Mouse (Mus musculus) kidney, embryonic 14.5 days (tissue): ENCODE measurements around the gene Anapc16. TPM values are rescaled to one million over a fixed set of nuclear protein-coding genes. Genes with fewer than 3 reads are reported as not detected.

Source experiments
- ATAC-seq: fragments of 200-750 bp; cut with Nextera tagmentation; 2 replicates; pipeline ENCODE4 v1.8.0; 2017; ENCODE audit warnings: moderate number of reproducible peaks, mild to moderate bottlenecking, moderate TSS enrichment, moderate library complexity; ENCODE audit not compliant: low FRiP score, low TSS enrichment
- H3K27ac ChIP-seq: fragments of 300-500 bp; sonication (generic); 2 replicates; pipeline ENCODE4 v1.5.1; 2014; ENCODE audit warnings: low read depth, mild to moderate bottlenecking, low read length, moderate library complexity, mixed read lengths
- H3K27me3 ChIP-seq: fragments of 300-500 bp; sonication (generic); 2 replicates; pipeline ENCODE4 v1.6.1; 2014; ENCODE audit warnings: mild to moderate bottlenecking, low read length; ENCODE audit not compliant: control insufficient read depth, insufficient read depth
- H3K36me3 ChIP-seq: fragments of 300-500 bp; sonication (generic); 2 replicates; pipeline ENCODE4 v1.6.1; 2014; ENCODE audit warnings: low read length, mixed read lengths; ENCODE audit not compliant: control insufficient read depth, insufficient read depth
- H3K4me1 ChIP-seq: fragments of 300-500 bp; sonication (generic); 2 replicates; pipeline ENCODE4 v1.6.1; 2014; ENCODE audit warnings: low read length, mixed read lengths; ENCODE audit not compliant: control insufficient read depth, insufficient read depth
- H3K4me2 ChIP-seq: fragments of 300-500 bp; sonication (generic); replicated peaks from 2 replicates; pipeline ENCODE4 v1.6.1; 2014; ENCODE audit warnings: low read depth, mild to moderate bottlenecking, low read length
- H3K4me3 ChIP-seq: fragments of 300-500 bp; sonication (generic); 2 replicates; pipeline ENCODE4 v1.5.1; 2014; ENCODE audit warnings: mild to moderate bottlenecking, low read length
- H3K9ac ChIP-seq: fragments of 300-500 bp; sonication (generic); 2 replicates; pipeline ENCODE4 v1.6.1; 2014; ENCODE audit warnings: low read depth, mild to moderate bottlenecking, low read length, moderate library complexity
- H3K9me3 ChIP-seq: fragments of 300-500 bp; sonication (generic); 2 replicates; pipeline ENCODE4 v1.6.1; 2016; ENCODE audit warnings: low read length; ENCODE audit not compliant: control insufficient read depth
- WGBS: fragments of 180-500 bp; shearing (Covaris S2); extraction: QIAGEN DNeasy Blood & Tissue Kit; methylation state at CpG from one replicate; pipeline ENCODE4 v1.1.7; 2014; 5-methylcytosine and 5-hydroxymethylcytosine counted together
- polyA plus RNA-seq: library from polyadenylated mRNA; unstranded; fragments of >200 nt; fragmentation: Nextera tagmentation; extraction: Ambion mirVana; gene quantifications from 2 replicates; pipeline ENCODE4 v1.2.1, GENCODE M21; 2014

The Anapc16 gene
- polyA plus RNA-seq, 1 experiment from 2014 or later, result 106 TPM

- Histone ChIP-seq H3K27ac (peak overlapping the region; percentile 60; the same call in 1 of the 2 replicates), H3K9me3 (no peaks in the 10 kb centered on the region), H3K4me3 (no peak overlapping the region), H3K9ac (0 out of 2 replicates have a peak overlapping the region, but pooled peaks have one; percentile 18), H3K4me2 (no peak overlapping the region), H3K36me3 (no peaks in the 10 kb centered on the region), H3K4me1 (peaks cover 25% of the 10 kb centered on the region), H3K27me3 (no peaks in the 10 kb centered on the region)
- peak; percentile 25; the same call in 1 of the 2 replicates for ATAC-seq
- 36% methylated on average over 11 of the region's 11 CpGs for WGBS
Measured at GRCm38 (mm10) chr10:59978873-59979743, 23.8 kb downstream of the Anapc16 start.

GRCm38 (mm10) chr10:59978401-59978800 lies 24.5 kb downstream of the Anapc16 start:
- no peak overlapping the region for H3K9ac ChIP-seq
- no peaks in the 10 kb centered on the region for H3K36me3 ChIP-seq
- WGBS, result 61% methylated on average over 2 of the region's 2 CpGs
- H3K27ac ChIP-seq, result peak overlapping the region; percentile 60; the same call in 1 of the 2 replicates
- H3K4me1 ChIP-seq, result peaks cover 29% of the 10 kb centered on the region
- no peak overlapping the region for H3K4me2 ChIP-seq
- H3K9me3 ChIP-seq, result no peaks in the 10 kb centered on the region
- ATAC-seq, result no peak
- no peak overlapping the region for H3K4me3 ChIP-seq
- no peaks in the 10 kb centered on the region for H3K27me3 ChIP-seq

- peaks cover 29% of the 10 kb centered on the region for H3K4me1 ChIP-seq
- no peak overlapping the region for H3K4me3 ChIP-seq
- H3K4me2 ChIP-seq, result no peak overlapping the region
- ATAC-seq, result no peak
- WGBS, result 91% methylated on average over 5 of the region's 5 CpGs
- H3K36me3 ChIP-seq, result no peaks in the 10 kb centered on the region
- no peaks in the 10 kb centered on the region for H3K27me3 ChIP-seq
- peak overlapping the region; percentile 60; the same call in 1 of the 2 replicates for H3K27ac ChIP-seq
- H3K9me3 ChIP-seq, result no peaks in the 10 kb centered on the region
- H3K9ac ChIP-seq, result no peak overlapping the region
Measured at GRCm38 (mm10) chr10:59977715-59978343, 25.1 kb downstream of the Anapc16 start.

GRCm38 (mm10) chr10:59977141-59977540 lies 25.8 kb downstream of the Anapc16 start:
- no peaks in the 10 kb centered on the region for H3K9me3 ChIP-seq
- no peaks in the 10 kb centered on the region for H3K27me3 ChIP-seq
- H3K36me3 ChIP-seq, result no peaks in the 10 kb centered on the region
- WGBS, result 47% methylated on average over 3 of the region's 4 CpGs
- H3K27ac ChIP-seq, result no peak overlapping the region
- H3K4me3 ChIP-seq, result no peak overlapping the region
- H3K9ac ChIP-seq, result no peak overlapping the region
- H3K4me2 ChIP-seq, result no peak overlapping the region
- ATAC-seq, result no peak
- H3K4me1 ChIP-seq, result peaks cover 29% of the 10 kb centered on the region

GRCm38 (mm10) chr10:59974786-59975185 lies 28.1 kb downstream of the Anapc16 start:
- peaks cover 36% of the 10 kb centered on the region for H3K4me1 ChIP-seq
- H3K27ac ChIP-seq, result peak overlapping the region; percentile 76
- WGBS, result 34% methylated on average over 3 of the region's 3 CpGs
- H3K27me3 ChIP-seq, result no peaks in the 10 kb centered on the region
- peak; percentile 41; the same call in 1 of the 2 replicates for ATAC-seq
- H3K4me3 ChIP-seq, result no peak overlapping the region
- no peak overlapping the region for H3K9ac ChIP-seq
- H3K9me3 ChIP-seq, result no peaks in the 10 kb centered on the region
- H3K36me3 ChIP-seq, result no peaks in the 10 kb centered on the region
- H3K4me2 ChIP-seq, result no peak overlapping the region

- Histone ChIP-seq H3K9ac (no peak overlapping the region), H3K4me3 (no peak overlapping the region), H3K4me1 (peaks cover 35% of the 10 kb centered on the region), H3K27me3 (no peaks in the 10 kb centered on the region), H3K27ac (peak overlapping the region; percentile 76), H3K9me3 (no peaks in the 10 kb centered on the region), H3K4me2 (no peak overlapping the region), H3K36me3 (no peaks in the 10 kb centered on the region)
- 5% methylated on average over 6 of the region's 6 CpGs for WGBS
- ATAC-seq, result peak; percentile 50
Measured at GRCm38 (mm10) chr10:59974191-59974664, 28.7 kb downstream of the Anapc16 start.

GRCm38 (mm10) chr10:59973400-59973799 lies 29.5 kb downstream of the Anapc16 start:
- Histone ChIP-seq H3K4me1 (peaks cover 28% of the 10 kb centered on the region), H3K4me3 (no peak overlapping the region), H3K9me3 (no peaks in the 10 kb centered on the region), H3K4me2 (no peak overlapping the region), H3K9ac (no peak overlapping the region), H3K36me3 (no peaks in the 10 kb centered on the region), H3K27ac (no peak overlapping the region; the same call in 1 of the 2 replicates), H3K27me3 (no peaks in the 10 kb centered on the region)
- ATAC-seq, result no peak
- 80% methylated on average over 4 of the region's 4 CpGs for WGBS

GRCm38 (mm10) chr10:59972999-59973398 lies 29.9 kb downstream of the Anapc16 start:
- ATAC-seq, result no peak
- H3K36me3 ChIP-seq, result no peaks in the 10 kb centered on the region
- no peak overlapping the region for H3K4me2 ChIP-seq
- no peak overlapping the region for H3K4me3 ChIP-seq
- no peak overlapping the region for H3K27ac ChIP-seq
- no peaks in the 10 kb centered on the region for H3K27me3 ChIP-seq
- no peak overlapping the region for H3K9ac ChIP-seq
- H3K4me1 ChIP-seq, result peaks cover 24% of the 10 kb centered on the region
- H3K9me3 ChIP-seq, result no peaks in the 10 kb centered on the region
- 87% methylated on average over 6 of the region's 6 CpGs for WGBS

GRCm38 (mm10) chr10:59972534-59972933 lies 30.4 kb downstream of the Anapc16 start:
- WGBS, result 80% methylated on average over 2 of the region's 2 CpGs
- Histone ChIP-seq H3K4me3 (no peak overlapping the region), H3K27me3 (no peaks in the 10 kb centered on the region), H3K4me1 (peaks cover 22% of the 10 kb centered on the region), H3K27ac (no peak overlapping the region), H3K36me3 (no peaks in the 10 kb centered on the region), H3K9me3 (no peaks in the 10 kb centered on the region), H3K4me2 (no peak overlapping the region), H3K9ac (no peak overlapping the region)
- ATAC-seq, result no peak
